ENCODE assay signal across 9 mouse cellular contexts in the genomic region with DNA sequence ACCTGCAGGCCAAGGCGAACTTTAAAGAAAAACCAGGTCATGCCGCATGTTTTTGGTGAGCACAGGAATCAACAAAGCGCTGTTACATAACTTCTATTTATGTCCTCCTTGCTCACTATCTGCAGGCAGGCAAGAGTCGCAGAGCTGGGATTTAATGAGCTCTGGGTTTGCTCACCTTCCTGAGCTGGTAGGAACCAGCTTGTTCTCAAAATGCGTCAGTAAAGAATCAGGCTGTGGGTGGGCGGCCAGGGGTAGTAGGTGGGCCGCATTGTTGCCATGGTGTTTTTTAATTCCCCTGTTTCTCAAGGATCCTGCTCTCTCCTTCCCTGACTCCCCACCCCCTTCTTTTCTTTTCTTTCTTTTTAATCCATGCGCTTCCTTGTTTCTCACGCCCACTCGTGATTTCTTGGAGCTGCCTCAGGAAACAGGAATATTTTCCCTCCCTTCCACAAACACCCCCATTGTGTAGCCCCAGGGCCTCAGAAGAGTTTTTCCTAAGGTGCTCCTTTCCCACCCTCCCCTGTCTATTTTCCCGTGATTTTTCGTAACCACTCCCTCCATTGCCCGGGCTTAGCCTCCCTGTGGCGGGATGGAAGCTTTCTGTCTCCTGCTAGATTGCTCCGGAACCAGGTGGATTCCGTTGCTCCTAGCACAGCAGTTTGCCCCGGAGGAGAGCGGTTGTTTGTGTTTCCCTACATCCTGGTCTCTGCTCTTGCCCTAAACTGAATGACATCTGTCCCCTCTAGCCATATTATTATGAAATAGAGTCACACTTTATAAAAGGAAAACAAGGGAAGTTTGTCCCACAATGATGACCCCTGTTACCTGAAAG.
DNase-seq lines count a peak whose midpoint lies in the region; ATAC-seq and TF ChIP-seq lines count a peak whose summit lies in the region.
"Had no signal": no experiment of that assay in that cellular context is flagged by ENCODE, and none has a peak within 500 bp of the region (broad histone marks: within the 10 kb centered on the region; RNA-seq: fewer than 3 reads in every experiment).

No protein-coding gene starts in this region.

- H3K4me3 ChIP-seq in forebrain, postnatal 0 days (ENCODE audit: low read depth, low read length), result peak overlapping the region; percentile 13
- peak overlapping the region; percentile 18 for H3K4me3 ChIP-seq in hindbrain, embryonic 13.5 days

- peak; percentile 42 for ATAC-seq in forebrain, postnatal 0 days
- ATAC-seq in hindbrain, embryonic 13.5 days (ENCODE audit: low FRiP score), result peak; percentile 60

- H3K9ac ChIP-seq in forebrain, postnatal 0 days, result peak overlapping the region; percentile 11; the same call in 1 of the 2 replicates
- H3K9ac ChIP-seq in hindbrain, embryonic 13.5 days, result peak overlapping the region; percentile 53; the same call in 1 of the 2 replicates

- peak; percentile 27 for DNase-seq in CD4-positive helper T cell, adult 2 months (ENCODE audit: low read depth, low spot score)
- DNase-seq in cerebellum, adult 18-20 months, result peak; percentile 79 to 84
- DNase-seq in forebrain, postnatal 0 days, result peak; percentile 56
- peak; percentile 50 to 64 for DNase-seq in layer of hippocampus, postnatal 36 days
- DNase-seq in mesoderm, embryonic 11.5 days (ENCODE audit: low read depth, low spot score), result peak; percentile 35
- peak; percentile 93 for DNase-seq in telencephalon, adult 2 months (ENCODE audit: low read depth, low spot score)
- DNase-seq in urinary bladder, postnatal 4 days (ENCODE audit: low spot score in 2 of 2), result no peak

- H3K27ac ChIP-seq in forebrain, postnatal 0 days (ENCODE audit: low read depth, low read length), result peak overlapping the region; percentile 51; the same call in 1 of the 2 replicates
- peak overlapping the region; percentile 40 for H3K27ac ChIP-seq in hindbrain, embryonic 13.5 days

- no peaks in the 10 kb centered on the region for H3K36me3 ChIP-seq in forebrain, postnatal 0 days (ENCODE audit: insufficient read depth)
- no peaks in the 10 kb centered on the region for H3K36me3 ChIP-seq in hindbrain, embryonic 13.5 days

- no peaks in the 10 kb centered on the region for H3K27me3 ChIP-seq in forebrain, postnatal 0 days (ENCODE audit: insufficient read depth, low read length)
- H3K27me3 ChIP-seq in hindbrain, embryonic 13.5 days, result no peaks in the 10 kb centered on the region

- H3K9me3 ChIP-seq in forebrain, postnatal 0 days (ENCODE audit: low read length), result no peaks in the 10 kb centered on the region
- no peaks in the 10 kb centered on the region for H3K9me3 ChIP-seq in hindbrain, embryonic 13.5 days
- H3K9me3 ChIP-seq: megakaryocyte, embryonic 14.5 days had no signal

- no peak for TF ChIP-seq CTCF in forebrain, postnatal 0 days (IDR thresholded peaks at IDR 0.05; ENCODE audit: low read depth)

- H3K4me2 ChIP-seq in forebrain, postnatal 0 days (ENCODE audit: low read depth), result peak overlapping the region; percentile 46
- H3K4me2 ChIP-seq in hindbrain, embryonic 13.5 days, result peak overlapping the region; percentile 49

- H3K4me1 ChIP-seq in forebrain, postnatal 0 days (ENCODE audit: insufficient read depth), result peaks cover 15% of the 10 kb centered on the region
- H3K4me1 ChIP-seq in hindbrain, embryonic 13.5 days (replicated peaks), result peaks cover 23% of the 10 kb centered on the region

- WGBS in forebrain, postnatal 0 days, result 7% methylated on average over 18 of the region's 18 CpGs
- WGBS in hindbrain, embryonic 13.5 days, result 10% methylated on average over 18 of the region's 18 CpGs

Comparison
In these comparisons a context has a peak if more than half of its experiments do, and no peak if none do; other contexts are left out.
1. DNase-seq: peak in CD4-positive helper T cell, adult 2 months (single experiment), cerebellum, adult 18-20 months (2 of 2), forebrain, postnatal 0 days (single experiment), layer of hippocampus, postnatal 36 days (2 of 2), mesoderm, embryonic 11.5 days (single experiment) and telencephalon, adult 2 months (single experiment); none in urinary bladder, postnatal 4 days (0 of 2).